Mouse (Mus musculus) heart, adult 2 months (tissue): ENCODE results near the gene Vps45.

ENCODE experiments used
- CTCF ChIP-seq: fragments of 200-600 bp; IDR thresholded peaks from 2 replicates; pipeline ENCODE4 v1.8.1; 2022; ENCODE audit warnings: antibody characterized with exemption, mild to moderate bottlenecking, moderate library complexity
- EP300 ChIP-seq: fragments of 200-500 bp; IDR thresholded peaks from 2 replicates; pipeline ENCODE4 v1.6.1; 2011; ENCODE audit warnings: low read depth, low read length, control low read depth; ENCODE audit not compliant: insufficient read depth
- POLR2A ChIP-seq: fragments of 200-500 bp; IDR thresholded peaks from 2 replicates; pipeline ENCODE4 v1.6.1; 2011; ENCODE audit warnings: mild to moderate bottlenecking, low read depth, low read length, control low read depth; ENCODE audit not compliant: insufficient read depth

GRCm38 (mm10) chr3:96000921-96001501, 57.3 kb downstream of the Vps45 start:
- no peak for TF ChIP-seq POLR2A
- TF ChIP-seq CTCF = no peak
- TF ChIP-seq EP300 = no peak
